Mouse (Mus musculus): Measurements from ENCODE around the gene Atp7a.

DNA sequence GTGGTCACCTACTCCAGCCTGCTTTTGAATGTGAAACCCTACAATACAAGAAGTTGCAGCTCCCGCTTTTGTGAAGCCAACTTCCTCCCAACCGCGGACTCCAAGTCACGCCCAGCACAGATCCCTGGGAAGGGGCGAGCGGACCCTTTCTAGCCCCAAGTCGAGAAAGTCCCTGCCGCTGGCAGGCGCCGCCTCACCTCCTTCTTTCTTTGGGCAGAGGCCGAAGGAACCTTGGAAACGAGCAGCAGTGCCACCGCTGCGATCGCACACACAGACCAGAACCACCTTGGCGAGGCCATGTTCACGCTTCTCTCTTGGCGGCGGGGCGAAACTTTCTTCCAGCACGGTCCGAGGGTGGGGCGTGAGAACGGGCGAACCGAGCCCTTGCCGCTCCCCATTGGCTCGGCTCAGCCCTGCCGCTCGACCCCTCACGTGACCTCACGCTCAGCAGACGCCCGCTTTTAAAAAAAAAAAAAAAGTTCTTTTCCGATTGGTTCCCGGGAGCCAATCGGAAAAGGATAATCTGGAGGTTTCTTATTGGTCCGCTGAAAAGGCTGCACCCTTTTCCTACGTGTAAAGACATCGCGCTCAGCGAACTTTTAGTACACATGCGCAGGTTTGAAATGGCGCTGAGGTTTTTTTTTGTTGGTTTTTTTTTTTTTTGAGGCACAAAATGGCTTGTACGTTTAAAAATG lies 15.5 kb upstream of the Atp7a start, which contains the start of gene Magt1:
- TF ChIP-seq CTCF (IDR thresholded peaks at IDR 0.05; ENCODE audit: borderline replicate concordance, extremely low read depth, insufficient read depth, insufficient read length) (no peak), POLR2A (IDR thresholded peaks at IDR 0.05; ENCODE audit: borderline replicate concordance, extremely low read depth, insufficient read depth, insufficient read length, poor library complexity, severe bottlenecking) (peak; percentile 23; the same call in 1 of the 2 replicates)
